Mouse (Mus musculus): ENCODE measurements around the gene Aven. TPM values are rescaled to one million over a fixed set of nuclear protein-coding genes. Genes with fewer than 3 reads are reported as not detected.

Aven gene
- total and polyA plus RNA-seq, 2 experiments from 2014 or later = 2.6 to 5.2 TPM

DNA sequence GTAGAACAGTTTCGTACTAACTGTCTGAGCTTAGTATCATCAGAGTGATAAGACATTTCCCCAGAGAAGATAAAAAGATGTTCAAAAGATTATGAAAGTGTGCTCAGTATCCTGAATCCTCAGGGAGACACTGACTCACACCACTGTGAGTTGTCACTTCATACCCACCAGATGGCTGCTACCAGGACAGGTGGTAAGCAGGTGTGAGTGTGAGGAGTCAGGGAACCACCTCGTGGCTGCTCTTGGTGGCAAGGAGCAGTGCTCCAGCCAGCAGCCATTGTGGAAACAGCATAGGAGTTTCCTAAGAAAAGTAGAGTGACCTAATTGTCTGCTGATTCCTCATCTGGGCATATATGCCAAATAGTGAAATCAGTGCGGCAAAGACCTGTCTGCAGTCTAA, 113.8 kb downstream of the Aven start:
- ATAC-seq (ENCODE audit: insufficient read depth, low read depth) (no peak), DNase-seq (ENCODE audit: low spot score) (no peak)
- TF ChIP-seq EP300 (IDR thresholded peaks at IDR 0.05; ENCODE audit: low read depth) (no peak), CTCF (IDR thresholded peaks at IDR 0.05; ENCODE audit: low read depth) (no peak)
- Histone ChIP-seq H3K27ac (ENCODE audit: low read depth) (no peak overlapping the region), H3K27me3 (ENCODE audit: control insufficient read depth, insufficient read depth, low read length) (no peaks in the 10 kb centered on the region), H3K36me3 (replicated peaks; ENCODE audit: control insufficient read depth, insufficient read depth, low read length) (no peaks in the 10 kb centered on the region), H3K4me3 (ENCODE audit: low read depth, low read length) (no peak overlapping the region), H3K9ac (replicated peaks; ENCODE audit: low read depth, low read length) (no peak overlapping the region), H3K9me3 (replicated peaks; ENCODE audit: control insufficient read depth, low read length) (no peaks in the 10 kb centered on the region), H3K4me1 (ENCODE audit: control insufficient read depth, insufficient read depth) (no peaks in the 10 kb centered on the region), H3K4me2 (ENCODE audit: low read depth, low read length) (no peak overlapping the region)
- WGBS = 75% methylated on average over 3 of the region's 3 CpGs

DNA sequence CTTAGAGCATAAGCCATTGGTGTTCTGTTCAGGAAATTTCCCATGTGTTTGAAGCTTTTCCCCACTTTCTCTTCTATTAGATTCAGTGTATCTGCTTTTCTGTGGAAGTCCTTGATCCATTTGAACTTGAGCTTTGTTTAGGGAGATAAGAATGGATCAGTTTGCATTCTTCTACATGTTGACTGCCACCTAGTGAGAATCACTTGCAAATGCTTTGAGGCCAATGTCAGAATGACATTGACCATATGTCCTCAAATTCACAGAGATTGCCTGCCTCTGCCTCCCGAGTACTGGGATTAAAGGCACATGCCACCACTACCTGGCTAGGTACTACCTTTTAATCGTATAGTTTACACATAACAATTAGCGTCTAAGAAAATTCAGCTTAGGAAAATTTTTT, 119.9 kb downstream of the Aven start:
- Histone ChIP-seq H3K4me2 (ENCODE audit: low read depth, low read length) (no peak overlapping the region), H3K27me3 (ENCODE audit: control insufficient read depth, insufficient read depth, low read length) (no peaks in the 10 kb centered on the region), H3K4me3 (ENCODE audit: low read depth, low read length) (no peak overlapping the region), H3K9me3 (replicated peaks; ENCODE audit: control insufficient read depth, low read length) (no peaks in the 10 kb centered on the region), H3K36me3 (replicated peaks; ENCODE audit: control insufficient read depth, insufficient read depth, low read length) (no peaks in the 10 kb centered on the region), H3K27ac (ENCODE audit: low read depth) (no peak overlapping the region), H3K4me1 (ENCODE audit: control insufficient read depth, insufficient read depth) (no peaks in the 10 kb centered on the region), H3K9ac (replicated peaks; ENCODE audit: low read depth, low read length) (no peak overlapping the region)
- no peak for DNase-seq (ENCODE audit: low spot score)
- no peak for ATAC-seq (ENCODE audit: insufficient read depth, low read depth)
- no peak for TF ChIP-seq EP300 (IDR thresholded peaks at IDR 0.05; ENCODE audit: low read depth)
- TF ChIP-seq CTCF (IDR thresholded peaks at IDR 0.05; ENCODE audit: low read depth) = peak; percentile 27; the same call in 1 of the 2 replicates
- 65% methylated on average over 3 of the region's 3 CpGs for WGBS

DNA sequence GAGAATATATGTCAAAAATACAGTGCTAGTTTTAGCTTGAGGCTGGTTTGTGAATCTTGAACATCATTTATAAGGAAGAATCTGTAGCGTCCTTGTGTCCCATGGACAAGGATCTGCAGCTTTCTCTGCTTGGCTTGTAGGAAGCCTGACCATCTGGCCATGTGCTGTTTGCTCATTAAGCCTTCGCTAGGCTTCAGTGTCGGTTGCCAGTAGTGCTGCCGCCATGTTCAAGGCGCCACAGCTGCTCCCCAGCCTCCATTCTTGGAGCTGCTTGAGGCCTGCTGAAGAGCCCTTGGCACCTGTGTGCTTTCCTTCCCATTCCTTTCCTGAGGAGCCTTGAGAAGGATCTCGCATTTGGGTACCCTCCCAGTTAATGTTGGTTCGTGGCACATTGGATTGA, 121.6 kb downstream of the Aven start:
- DNase-seq (ENCODE audit: low spot score) (no peak), ATAC-seq (ENCODE audit: insufficient read depth, low read depth) (no peak)
- 85% methylated on average over 7 of the region's 7 CpGs for WGBS
- H3K27ac ChIP-seq (ENCODE audit: low read depth) = no peak overlapping the region
- no peak overlapping the region for H3K4me3 ChIP-seq (ENCODE audit: low read depth, low read length)
- no peaks in the 10 kb centered on the region for H3K36me3 ChIP-seq (replicated peaks; ENCODE audit: control insufficient read depth, insufficient read depth, low read length)
- H3K4me2 ChIP-seq (ENCODE audit: low read depth, low read length) = no peak overlapping the region
- TF ChIP-seq CTCF (IDR thresholded peaks at IDR 0.05; ENCODE audit: low read depth) = no peak
- no peak for TF ChIP-seq EP300 (IDR thresholded peaks at IDR 0.05; ENCODE audit: low read depth)
- no peaks in the 10 kb centered on the region for H3K27me3 ChIP-seq (ENCODE audit: control insufficient read depth, insufficient read depth, low read length)
- no peaks in the 10 kb centered on the region for H3K9me3 ChIP-seq (replicated peaks; ENCODE audit: control insufficient read depth, low read length)
- no peak overlapping the region for H3K9ac ChIP-seq (replicated peaks; ENCODE audit: low read depth, low read length)
- no peaks in the 10 kb centered on the region for H3K4me1 ChIP-seq (ENCODE audit: control insufficient read depth, insufficient read depth)

DNA sequence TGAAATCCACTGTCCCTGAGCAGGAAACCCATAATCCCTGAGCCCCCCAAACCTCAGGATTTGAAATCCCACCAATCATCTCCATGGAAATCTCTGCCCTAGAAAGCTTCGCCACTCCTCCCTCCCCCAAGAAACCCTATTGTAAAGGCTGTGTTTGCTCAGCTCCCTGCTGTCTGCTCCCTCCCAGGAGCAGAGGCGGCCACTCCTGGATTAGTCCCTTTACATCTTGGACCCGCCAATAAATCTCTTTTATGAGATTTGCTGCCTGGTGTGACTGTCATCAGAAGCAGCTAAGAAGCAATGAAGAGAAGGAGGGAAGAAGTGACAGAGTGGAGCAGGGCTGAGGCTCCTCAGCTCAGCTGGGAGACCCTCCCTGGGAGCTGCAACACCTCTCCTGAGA, 124.4 kb downstream of the Aven start:
- TF ChIP-seq CTCF (IDR thresholded peaks at IDR 0.05; ENCODE audit: low read depth) (no peak), EP300 (IDR thresholded peaks at IDR 0.05; ENCODE audit: low read depth) (no peak)
- Histone ChIP-seq H3K4me2 (ENCODE audit: low read depth, low read length) (no peak overlapping the region), H3K36me3 (replicated peaks; ENCODE audit: control insufficient read depth, insufficient read depth, low read length) (no peaks in the 10 kb centered on the region), H3K9me3 (replicated peaks; ENCODE audit: control insufficient read depth, low read length) (no peaks in the 10 kb centered on the region), H3K27me3 (ENCODE audit: control insufficient read depth, insufficient read depth, low read length) (no peaks in the 10 kb centered on the region), H3K27ac (ENCODE audit: low read depth) (no peak overlapping the region), H3K9ac (replicated peaks; ENCODE audit: low read depth, low read length) (no peak overlapping the region), H3K4me3 (ENCODE audit: low read depth, low read length) (no peak overlapping the region), H3K4me1 (ENCODE audit: control insufficient read depth, insufficient read depth) (no peaks in the 10 kb centered on the region)
- DNase-seq (ENCODE audit: low spot score) (no peak), ATAC-seq (ENCODE audit: insufficient read depth, low read depth) (no peak)
- 46% methylated on average over 3 of the region's 3 CpGs for WGBS

DNA sequence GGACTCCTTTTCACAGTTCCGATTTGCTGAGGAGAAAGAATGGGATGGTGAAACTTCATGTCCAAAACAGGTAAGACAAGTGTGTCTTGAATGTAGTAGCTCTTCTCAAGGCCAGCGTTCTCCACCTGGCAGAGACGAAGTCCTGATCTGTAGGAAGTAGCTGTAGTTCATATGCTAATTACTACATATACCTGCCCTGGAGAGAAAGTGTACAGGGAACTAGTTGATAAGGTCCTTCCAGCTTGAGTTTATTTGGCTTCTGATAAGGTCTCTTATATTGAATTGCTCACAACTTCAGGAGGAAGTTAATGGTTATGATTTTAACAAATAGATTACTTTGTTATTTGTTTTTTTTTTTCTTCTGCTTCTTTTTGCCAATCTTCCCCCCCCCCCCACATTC, 132.4 kb downstream of the Aven start:
- H3K27me3 ChIP-seq (ENCODE audit: control insufficient read depth, insufficient read depth, low read length) = no peaks in the 10 kb centered on the region

DNA sequence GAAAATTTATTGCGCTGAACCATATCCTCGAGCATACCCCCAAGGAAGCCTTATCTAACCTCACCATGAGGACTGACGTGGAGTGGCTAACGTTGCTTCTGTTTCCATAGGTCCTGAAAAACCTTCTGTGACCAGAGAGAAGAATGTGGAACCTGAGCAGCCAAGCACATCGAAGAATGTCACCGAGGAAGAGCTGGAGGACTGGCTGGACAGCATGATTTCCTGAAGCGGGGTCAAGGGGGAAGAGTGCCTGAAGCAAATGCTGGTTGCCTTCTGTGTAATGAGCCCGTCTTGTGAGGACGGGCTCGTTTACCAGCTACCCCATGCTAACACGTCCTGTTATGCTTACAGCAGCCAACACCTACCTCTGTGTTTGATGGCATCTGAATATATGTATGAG, 137.9 kb downstream of the Aven start:
- H3K4me3 ChIP-seq (ENCODE audit: low read depth, low read length) = no peak overlapping the region
- TF ChIP-seq CTCF (IDR thresholded peaks at IDR 0.05; ENCODE audit: low read depth) = no peak
- no peak for TF ChIP-seq EP300 (IDR thresholded peaks at IDR 0.05; ENCODE audit: low read depth)
- no peaks in the 10 kb centered on the region for H3K27me3 ChIP-seq (ENCODE audit: control insufficient read depth, insufficient read depth, low read length)
- H3K27ac ChIP-seq (ENCODE audit: low read depth) = no peak overlapping the region
- H3K9ac ChIP-seq (replicated peaks; ENCODE audit: low read depth, low read length) = no peak overlapping the region
- no peaks in the 10 kb centered on the region for H3K9me3 ChIP-seq (replicated peaks; ENCODE audit: control insufficient read depth, low read length)
- no peaks in the 10 kb centered on the region for H3K4me1 ChIP-seq (ENCODE audit: control insufficient read depth, insufficient read depth)
- peaks cover 11% of the 10 kb centered on the region; the same call in 1 of the 2 replicates for H3K36me3 ChIP-seq (replicated peaks; ENCODE audit: control insufficient read depth, insufficient read depth, low read length)
- ATAC-seq (ENCODE audit: insufficient read depth, low read depth) (no peak), DNase-seq (ENCODE audit: low spot score) (no peak)
- no peak overlapping the region for H3K4me2 ChIP-seq (ENCODE audit: low read depth, low read length)
- WGBS = 83% methylated on average over 11 of the region's 11 CpGs

More for the DNA sequence above, 132.4 kb downstream of the Aven start:
- Histone ChIP-seq H3K9ac (replicated peaks; ENCODE audit: low read depth, low read length) (no peak overlapping the region), H3K9me3 (replicated peaks; ENCODE audit: control insufficient read depth, low read length) (no peaks in the 10 kb centered on the region), H3K4me1 (ENCODE audit: control insufficient read depth, insufficient read depth) (no peaks in the 10 kb centered on the region), H3K4me2 (ENCODE audit: low read depth, low read length) (no peak overlapping the region), H3K4me3 (ENCODE audit: low read depth, low read length) (no peak overlapping the region), H3K27ac (ENCODE audit: low read depth) (no peak overlapping the region), H3K36me3 (replicated peaks; ENCODE audit: control insufficient read depth, insufficient read depth, low read length) (0 out of 2 replicates have a peak, but pooled peaks cover under 1% of the 10 kb centered on the region)
- 80% methylated on average over 3 of the region's 3 CpGs for WGBS
- DNase-seq (ENCODE audit: low spot score) = no peak
- no peak for TF ChIP-seq EP300 (IDR thresholded peaks at IDR 0.05; ENCODE audit: low read depth)
- ATAC-seq (ENCODE audit: insufficient read depth, low read depth) = no peak

All from heart, postnatal 0 days (tissue).